Mouse (Mus musculus): ENCODE measurements at regions not wholly inside any gene's neighbourhood (a gene's known extent, or its start where the extent isn't known, plus 50 kb on each side); places are given as distances from the start of the nearest gene placed in this dataset.

- no peak for TF ChIP-seq CTCF (IDR thresholded peaks at IDR 0.05)
- no peak for DNase-seq
- H3K27ac ChIP-seq: peak overlapping the region; percentile 31; the same call in 1 of the 2 replicates
- intact Hi-C loops (cut with DNase I): loop anchor here (5.0 kb wide), 1 partner anchor 54 kb away; the partner anchor contains the start of gene Mfge8
- H3K4me3 ChIP-seq: no peak overlapping the region
These were observed 52.4 kb upstream of the Mfge8 start for GRCm38 (mm10) chr7:79201246-79201645.

GRCm38 (mm10) chr7:79202336-79202735, 53.5 kb upstream of the Mfge8 start:
- no peak for TF ChIP-seq CTCF (IDR thresholded peaks at IDR 0.05)
- DNase-seq: peak; percentile 62

DNA sequence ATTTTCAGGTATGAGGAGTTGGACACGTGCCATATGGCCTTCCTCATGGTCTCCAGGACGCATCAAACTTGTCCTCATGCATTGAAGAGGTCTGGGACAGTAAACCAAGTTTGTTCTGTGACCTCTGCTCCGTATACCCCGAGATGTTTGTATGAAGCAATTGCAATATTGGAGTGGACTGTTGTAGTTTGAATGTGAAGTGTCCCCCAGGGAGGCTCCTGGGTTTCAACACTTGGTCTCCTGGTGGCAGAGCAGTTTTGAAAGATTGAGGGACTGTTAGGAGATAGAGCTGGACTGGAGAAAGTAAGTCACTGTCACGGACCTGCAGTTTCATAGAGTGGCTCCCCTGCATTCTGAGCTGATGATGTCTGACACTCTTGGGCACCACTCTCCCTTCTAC, 54.6 kb upstream of the Mfge8 start:
- no peak for TF ChIP-seq CTCF (IDR thresholded peaks at IDR 0.05)
- peak overlapping the region; percentile 70 for H3K27ac ChIP-seq
- DNase-seq: no peak
- no peak overlapping the region for H3K4me3 ChIP-seq
- intact Hi-C loops (cut with DNase I): loop anchor here (5.0 kb wide), 1 partner anchor 56 kb away; the partner anchor contains the start of gene Mfge8

More at GRCm38 (mm10) chr7:79202336-79202735, 53.5 kb upstream of the Mfge8 start:
- H3K27ac ChIP-seq: peak overlapping the region; percentile 70
- no peak overlapping the region for H3K4me3 ChIP-seq
- intact Hi-C loops (cut with DNase I): loop anchor here (5.0 kb wide), 1 partner anchor 55 kb away; the partner anchor contains the start of gene Mfge8

DNA sequence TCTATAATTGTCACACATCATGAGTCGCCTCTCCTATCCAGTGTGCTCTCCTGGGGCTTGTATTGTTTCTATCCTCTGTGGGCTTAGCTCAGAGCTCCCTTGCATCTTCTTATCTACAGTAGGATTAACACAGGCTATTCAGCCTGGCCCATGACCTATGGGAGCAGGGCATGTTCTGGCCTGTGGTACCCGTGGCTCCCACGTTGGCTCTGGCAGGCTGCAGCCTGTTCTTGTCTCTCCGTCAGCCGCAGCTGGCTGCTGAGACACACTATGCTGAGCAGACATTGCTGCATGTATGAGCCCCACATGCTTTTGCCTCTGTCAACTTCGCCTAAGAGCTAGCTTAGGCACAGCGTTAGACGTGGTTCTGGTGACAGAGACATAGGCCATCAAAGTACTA, 58.3 kb upstream of the Mfge8 start:
- H3K27ac ChIP-seq: no peak overlapping the region
- intact Hi-C loops (cut with DNase I): no loop called here
- no peak overlapping the region for H3K4me3 ChIP-seq
- no peak for TF ChIP-seq CTCF (IDR thresholded peaks at IDR 0.05)
- no peak for DNase-seq

DNA sequence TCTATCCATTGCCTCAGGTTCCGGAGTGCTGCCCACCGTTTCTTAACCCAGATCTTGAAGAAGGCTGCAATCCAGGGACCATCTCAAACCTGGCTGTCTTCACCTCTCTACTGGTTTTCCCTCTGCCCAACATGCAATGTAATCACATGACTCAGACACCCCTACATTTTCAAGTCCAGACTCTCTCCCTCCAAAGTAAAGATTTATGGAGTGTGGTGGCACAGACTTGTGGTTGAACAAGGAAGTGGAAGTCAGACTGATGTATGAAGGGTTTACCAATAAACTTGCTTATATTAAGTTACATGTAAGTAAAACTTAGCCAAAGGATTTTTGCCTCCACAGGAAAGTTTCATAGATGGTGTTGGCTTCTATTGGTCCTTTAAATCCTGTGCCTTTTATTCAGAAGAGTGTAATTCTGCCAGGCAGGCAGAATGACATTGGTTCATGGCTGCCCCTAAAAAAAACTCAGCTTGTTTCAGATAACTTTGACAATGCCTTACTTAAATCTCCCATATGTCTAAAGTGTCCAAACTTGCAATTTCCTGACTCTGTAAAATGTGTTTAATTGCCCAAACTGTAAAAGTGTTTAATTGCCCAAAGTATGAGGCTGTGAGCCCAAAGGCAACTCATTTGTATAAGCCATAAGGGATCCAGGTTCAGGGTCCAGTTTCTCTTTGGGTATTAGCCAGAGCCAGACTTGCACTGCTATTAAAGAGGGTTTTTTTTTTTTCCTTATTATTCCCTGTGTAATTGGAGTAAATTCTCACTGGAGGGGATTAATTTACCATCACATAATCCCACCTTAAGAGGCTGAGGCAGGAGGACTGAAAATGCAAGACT, 61.7 kb upstream of the Mfge8 start:
- intact Hi-C loops (cut with DNase I): no loop called here
- no peak for TF ChIP-seq CTCF (IDR thresholded peaks at IDR 0.05)
- Histone ChIP-seq H3K4me3 (no peak overlapping the region), H3K27ac (no peak overlapping the region)
- no peak for DNase-seq

DNA sequence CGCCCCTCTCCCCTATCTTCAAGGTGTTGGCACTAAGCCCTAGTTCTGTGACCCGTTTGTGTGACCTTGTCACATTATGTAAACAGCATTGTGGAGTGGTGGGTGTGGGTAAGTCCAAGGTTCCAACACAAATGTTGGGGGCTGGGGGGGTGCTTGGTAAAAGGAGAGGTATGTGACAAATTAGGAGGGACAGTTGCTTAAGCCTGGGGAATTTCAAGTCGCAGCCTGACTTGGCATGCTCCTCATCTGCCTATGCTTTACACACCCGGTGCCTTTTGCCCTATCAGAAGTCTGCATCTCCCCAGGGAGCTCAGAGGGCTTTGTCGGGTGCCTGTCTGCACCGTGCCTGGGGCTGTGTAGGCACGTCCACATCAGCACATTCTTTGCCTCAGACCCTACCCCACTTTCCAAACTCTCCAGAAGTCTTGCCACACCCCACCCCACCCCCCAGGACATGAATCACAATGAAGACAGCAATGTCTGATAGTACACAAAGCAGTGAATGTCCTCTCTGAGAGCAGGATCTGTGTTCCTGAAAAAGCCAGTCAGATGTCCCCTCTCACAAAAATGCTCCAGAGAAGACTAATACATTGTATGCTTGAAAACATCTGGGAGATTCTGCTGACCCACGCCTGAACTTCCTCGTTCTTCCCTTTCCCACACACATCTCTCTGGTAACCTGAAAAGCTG, 61.6 kb upstream of the Abhd2 start:
- H3K27ac ChIP-seq: no peak overlapping the region
- TF ChIP-seq CTCF (IDR thresholded peaks at IDR 0.05): no peak
- no peak overlapping the region for H3K4me3 ChIP-seq
- DNase-seq: no peak
- intact Hi-C loops (cut with DNase I): no loop called here

DNA sequence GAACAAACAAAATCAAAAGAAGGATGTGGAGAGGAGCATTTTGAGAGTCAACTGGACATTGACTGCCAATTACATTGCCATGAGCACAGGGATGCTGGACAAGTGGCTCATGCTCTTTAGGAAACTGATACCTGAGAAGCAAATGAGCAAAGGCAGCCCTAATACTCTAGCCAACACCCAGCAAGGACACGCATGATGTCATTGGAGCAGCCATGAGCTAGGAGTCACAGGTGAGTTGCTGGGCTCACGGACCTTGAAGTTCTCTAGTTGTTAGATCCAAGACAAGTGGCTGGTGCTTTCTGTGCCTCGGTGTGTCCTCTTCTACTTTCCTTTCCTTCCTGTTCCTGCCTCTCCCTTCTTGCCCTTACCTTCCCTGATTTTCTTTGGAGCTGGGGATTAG, 60.8 kb upstream of the Abhd2 start:
- no peak for TF ChIP-seq CTCF (IDR thresholded peaks at IDR 0.05)
- Histone ChIP-seq H3K4me3 (no peak overlapping the region), H3K27ac (no peak overlapping the region)
- intact Hi-C loops (cut with DNase I): no loop called here
- DNase-seq: no peak

DNA sequence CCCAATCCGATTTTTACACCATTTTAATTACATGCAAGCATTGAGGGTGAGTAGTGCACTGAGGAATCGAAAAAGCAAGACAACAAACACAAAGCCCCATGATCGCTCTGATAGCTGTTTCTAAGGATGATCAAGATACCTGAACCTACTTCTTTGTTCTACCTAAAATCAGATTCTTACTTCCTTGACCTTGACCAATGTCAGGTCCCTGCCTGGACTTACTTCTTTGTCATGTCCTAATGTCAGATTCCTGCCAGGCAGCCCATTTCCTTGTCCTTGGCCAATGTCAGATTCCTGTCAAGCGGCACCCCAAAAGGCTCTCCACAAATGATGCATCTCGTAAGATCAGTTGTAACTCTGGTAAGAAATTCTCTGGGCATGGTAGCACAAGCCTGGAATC, 58.0 kb upstream of the Abhd2 start:
- DNase-seq: no peak
- TF ChIP-seq CTCF (IDR thresholded peaks at IDR 0.05): no peak
- intact Hi-C loops (cut with DNase I): no loop called here
- no peak overlapping the region for H3K27ac ChIP-seq
- no peak overlapping the region for H3K4me3 ChIP-seq

DNA sequence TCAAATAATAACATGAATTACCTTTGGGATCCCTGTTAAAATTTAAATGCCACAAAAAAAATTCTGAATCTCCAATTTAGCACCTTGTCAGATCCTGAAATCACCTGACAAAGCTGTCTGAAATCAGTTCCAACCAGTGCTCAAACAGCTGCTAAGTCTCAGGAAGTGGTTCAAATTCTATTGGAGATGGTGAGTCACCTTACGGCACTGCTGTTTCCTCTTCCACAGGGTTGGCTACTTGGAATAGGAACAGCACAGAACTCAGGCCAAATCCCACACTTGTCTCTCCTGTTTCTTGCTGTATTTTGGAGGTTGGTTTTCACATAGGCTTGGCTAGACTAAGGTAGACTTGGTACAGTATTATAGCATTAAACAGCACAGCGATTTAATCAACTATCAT, 55.8 kb upstream of the Abhd2 start:
- Histone ChIP-seq H3K4me3 (no peak overlapping the region), H3K27ac (no peak overlapping the region)
- no peak for DNase-seq
- intact Hi-C loops (cut with DNase I): no loop called here
- no peak for TF ChIP-seq CTCF (IDR thresholded peaks at IDR 0.05)

GRCm38 (mm10) chr7:79222626-79223335, 50.2 kb upstream of the Abhd2 start:
- intact Hi-C loops (cut with DNase I): no loop called here
- no peak overlapping the region for H3K4me3 ChIP-seq
- no peak overlapping the region for H3K27ac ChIP-seq
- TF ChIP-seq CTCF (IDR thresholded peaks at IDR 0.05): no peak
- DNase-seq: no peak
